22 mouse cellular contexts compared by ENCODE assay signal in genomic region chr2:52891744-52892143, GRCm38 (mm10). TPM values are rescaled to one million over a fixed set of nuclear protein-coding genes. Genes with fewer than 3 reads are reported as not detected.
DNase-seq lines count a peak whose midpoint lies in the region; ATAC-seq and TF ChIP-seq lines count a peak whose summit lies in the region.
"Had no signal": no experiment of that assay in that cellular context is flagged by ENCODE, and none has a peak within 500 bp of the region (broad histone marks: within the 10 kb centered on the region; RNA-seq: fewer than 3 reads in every experiment).

No protein-coding gene starts in this region.

- no peaks in the 10 kb centered on the region for H3K4me1 ChIP-seq in intestine, postnatal 0 days (replicated peaks; ENCODE audit: control insufficient read depth, insufficient read depth, low read length)
- 0 out of 2 replicates have a peak, but pooled peaks cover 6% of the 10 kb centered on the region for H3K4me1 ChIP-seq in intestine, embryonic 16.5 days (ENCODE audit: control insufficient read depth, insufficient read depth, low read length)
- H3K4me1 ChIP-seq in limb, embryonic 10.5 days: peaks cover 20% of the 10 kb centered on the region

- peak; percentile 22 for DNase-seq in 416B (ENCODE audit: low read depth)
- DNase-seq in neural tube, embryonic 10.5 days (ENCODE audit: extremely low spot score, low spot score): no peak
- DNase-seq in limb, embryonic 10.5 days (ENCODE audit: low spot score): no peak
- DNase-seq: adrenal gland, postnatal 10 days; adrenal gland, postnatal 36 days; cerebellum, adult 2 months; cerebellum, adult 9-11 months; cerebellum, postnatal 25 days; gastrocnemius, postnatal 25 days had no signal

- no peaks in the 10 kb centered on the region for H3K27me3 ChIP-seq in intestine, postnatal 0 days (replicated peaks; ENCODE audit: control insufficient read depth, insufficient read depth, low read length)
- no peaks in the 10 kb centered on the region for H3K27me3 ChIP-seq in intestine, embryonic 16.5 days (replicated peaks; ENCODE audit: control insufficient read depth, insufficient read depth, low read length)
- H3K27me3 ChIP-seq in myocyte (ENCODE audit: control insufficient read depth, insufficient read depth, insufficient read length): no peaks in the 10 kb centered on the region
- H3K27me3 ChIP-seq in limb, embryonic 10.5 days (ENCODE audit: low read depth, poor library complexity, severe bottlenecking): no peaks in the 10 kb centered on the region
- H3K27me3 ChIP-seq: embryonic facial prominence, embryonic 12.5 days; embryonic facial prominence, embryonic 15.5 days; forebrain, embryonic 12.5 days; forebrain, embryonic 15.5 days; hindbrain, embryonic 12.5 days; hindbrain, embryonic 15.5 days; Patski had no signal

- no peaks in the 10 kb centered on the region for H3K9me3 ChIP-seq in intestine, postnatal 0 days (ENCODE audit: control insufficient read depth)
- H3K9me3 ChIP-seq in intestine, embryonic 16.5 days (ENCODE audit: control insufficient read depth, low read length): no peaks in the 10 kb centered on the region
- no peaks in the 10 kb centered on the region for H3K9me3 ChIP-seq in limb, embryonic 10.5 days (replicated peaks)
- H3K9me3 ChIP-seq: embryonic facial prominence, embryonic 12.5 days; embryonic facial prominence, embryonic 15.5 days; forebrain, embryonic 12.5 days; forebrain, embryonic 15.5 days; G1E; hindbrain, embryonic 12.5 days; hindbrain, embryonic 15.5 days had no signal

- TF ChIP-seq POLR2A in myocyte (IDR thresholded peaks at IDR 0.05; ENCODE audit: insufficient read length, low read depth): no peak

- no peak overlapping the region for H3K4me2 ChIP-seq in intestine, postnatal 0 days (replicated peaks; ENCODE audit: low read depth)
- H3K4me2 ChIP-seq in intestine, embryonic 16.5 days (ENCODE audit: low read depth, low read length): no peak overlapping the region
- peak overlapping the region; percentile 54 for H3K4me2 ChIP-seq in myocyte (ENCODE audit: low read depth)
- H3K4me2 ChIP-seq: embryonic facial prominence, embryonic 12.5 days; embryonic facial prominence, embryonic 15.5 days; forebrain, embryonic 12.5 days; forebrain, embryonic 15.5 days; heart, embryonic 11.5 days; hindbrain, embryonic 12.5 days; hindbrain, embryonic 15.5 days had no signal

- H3K36me3 ChIP-seq in intestine, postnatal 0 days (ENCODE audit: control insufficient read depth, insufficient read depth): no peaks in the 10 kb centered on the region
- H3K36me3 ChIP-seq in intestine, embryonic 16.5 days (ENCODE audit: control insufficient read depth, insufficient read depth, low read length): no peaks in the 10 kb centered on the region
- no peaks in the 10 kb centered on the region for H3K36me3 ChIP-seq in myocyte (ENCODE audit: control insufficient read depth, insufficient read depth)
- no peaks in the 10 kb centered on the region for H3K36me3 ChIP-seq in limb, embryonic 10.5 days
- H3K36me3 ChIP-seq: embryonic facial prominence, embryonic 12.5 days; embryonic facial prominence, embryonic 15.5 days; forebrain, embryonic 12.5 days; forebrain, embryonic 15.5 days; G1E; hindbrain, embryonic 12.5 days; hindbrain, embryonic 15.5 days had no signal

- H3K9ac ChIP-seq in intestine, postnatal 0 days (ENCODE audit: low read depth, low read length): no peak overlapping the region
- no peak overlapping the region for H3K9ac ChIP-seq in intestine, embryonic 16.5 days (ENCODE audit: low read depth, low read length)
- H3K9ac ChIP-seq: embryonic facial prominence, embryonic 12.5 days; embryonic facial prominence, embryonic 15.5 days; forebrain, embryonic 12.5 days; forebrain, embryonic 15.5 days; hindbrain, embryonic 12.5 days; hindbrain, embryonic 15.5 days had no signal

- peak; percentile 49; the same call in 1 of the 2 replicates for ATAC-seq in intestine, postnatal 0 days
- no peak for ATAC-seq in intestine, embryonic 16.5 days
- ATAC-seq: forebrain, embryonic 15.5 days had no signal

- TF ChIP-seq CTCF in intestine, postnatal 0 days (IDR thresholded peaks at IDR 0.05; ENCODE audit: low read depth): no peak

- H3K27ac ChIP-seq in intestine, postnatal 0 days (ENCODE audit: low read depth, low read length): no peak overlapping the region
- no peak overlapping the region for H3K27ac ChIP-seq in intestine, embryonic 16.5 days (ENCODE audit: low read length)
- no peak overlapping the region for H3K27ac ChIP-seq in limb, embryonic 10.5 days
- H3K27ac ChIP-seq: embryonic facial prominence, embryonic 12.5 days; embryonic facial prominence, embryonic 15.5 days; forebrain, embryonic 12.5 days; forebrain, embryonic 15.5 days; hindbrain, embryonic 12.5 days; hindbrain, embryonic 15.5 days had no signal

- no peaks in the 10 kb centered on the region for H3K79me2 ChIP-seq in myocyte (ENCODE audit: control insufficient read depth, insufficient read depth)

- WGBS in intestine, postnatal 0 days: 80% methylated on average over 2 of the region's 2 CpGs
- 92% methylated on average over 2 of the region's 2 CpGs for WGBS in intestine, embryonic 16.5 days
- WGBS in limb, embryonic 10.5 days: 93% methylated on average over 2 of the region's 2 CpGs

- H3K4me3 ChIP-seq in intestine, postnatal 0 days (ENCODE audit: low read depth, low read length): no peak overlapping the region
- H3K4me3 ChIP-seq in intestine, embryonic 16.5 days (ENCODE audit: low read length): no peak overlapping the region
- no peak overlapping the region for H3K4me3 ChIP-seq in myocyte
- no peak overlapping the region for H3K4me3 ChIP-seq in limb, embryonic 10.5 days
- H3K4me3 ChIP-seq: embryonic facial prominence, embryonic 12.5 days; embryonic facial prominence, embryonic 15.5 days; erythroblast, embryonic 14.5 days; forebrain, embryonic 12.5 days; forebrain, embryonic 15.5 days; hindbrain, embryonic 12.5 days; hindbrain, embryonic 15.5 days had no signal

- no peak overlapping the region for H3ac ChIP-seq in myocyte (ENCODE audit: control insufficient read depth, insufficient read length)

TF ChIP-seq in myocyte, 11 proteins besides CTCF, POLR2A, EP300 and RAD21:
- TF ChIP-seq CEBPB (IDR thresholded peaks at IDR 0.05; ENCODE audit: insufficient read depth, poor library complexity, severe bottlenecking) (no peak), MAX (IDR thresholded peaks at IDR 0.05; ENCODE audit: low read depth) (no peak)

RNA-seq across cellular contexts. Expression of gene Fmnl2, which starts 34.1 kb away (rescaled TPM):
- polyA plus RNA-seq in intestine, postnatal 0 days (2015; fragmentation: Nextera tagmentation; extraction: Ambion mirVana): 1.9 and 2.1 TPM in 2 replicates
- 1.8 and 2.1 TPM in 2 replicates for polyA plus RNA-seq in intestine, embryonic 16.5 days (2015; fragmentation: Nextera tagmentation; extraction: Ambion mirVana)
- 2.8 TPM for polyA plus RNA-seq in myocyte (2012; fragmentation: generic; extraction: Trizol)
- polyA plus RNA-seq in limb, embryonic 10.5 days (2016; fragmentation: Nextera tagmentation; extraction: Ambion mirVana): 6.2 and 7.9 TPM in 2 replicates
- polyA plus RNA-seq: erythroblast, embryonic 14.5 days; G1E had no signal
